Comparison of ENCODE assay signal across 8 mouse cellular contexts in genomic region chr5:73777282-73777921, GRCm38 (mm10).
DNase-seq lines count a peak whose midpoint lies in the region; ATAC-seq lines count a peak whose summit lies in the region.

No protein-coding gene starts in this region.

- H3K9ac ChIP-seq in intestine, embryonic 14.5 days (ENCODE audit: low read length), result no peak overlapping the region
- no peak overlapping the region for H3K9ac ChIP-seq in lung, embryonic 15.5 days

- peak; percentile 93 for ATAC-seq in intestine, embryonic 14.5 days (replicated peaks; ENCODE audit: low FRiP score, low TSS enrichment, low read depth)
- ATAC-seq in lung, embryonic 15.5 days (ENCODE audit: borderline replicate concordance, extremely low read depth, low FRiP score, low TSS enrichment), result peak; percentile 90
- ATAC-seq in cerebellum, adult (ENCODE audit: insufficient number of reproducible peaks, low FRiP score, low TSS enrichment), result no peak

- H3K4me3 ChIP-seq in intestine, embryonic 14.5 days (ENCODE audit: low read depth, low read length), result no peak overlapping the region
- H3K4me3 ChIP-seq in lung, embryonic 15.5 days, result no peak overlapping the region

- H3K27ac ChIP-seq in intestine, embryonic 14.5 days (ENCODE audit: low read depth), result peak overlapping the region; percentile 79
- 0 out of 2 replicates have a peak overlapping the region, but pooled peaks have one; percentile 31 for H3K27ac ChIP-seq in lung, embryonic 15.5 days

- H3K27me3 ChIP-seq in intestine, embryonic 14.5 days (replicated peaks; ENCODE audit: control insufficient read depth, insufficient read depth, low read length), result no peaks in the 10 kb centered on the region
- H3K27me3 ChIP-seq in lung, embryonic 15.5 days, result peaks cover 3% of the 10 kb centered on the region; the same call in 1 of the 2 replicates

- peaks cover 22% of the 10 kb centered on the region for H3K4me1 ChIP-seq in intestine, embryonic 14.5 days (replicated peaks; ENCODE audit: control insufficient read depth, insufficient read depth, low read length)
- peaks cover 34% of the 10 kb centered on the region for H3K4me1 ChIP-seq in lung, embryonic 15.5 days

- DNase-seq in urinary bladder, adult 18-20 months (ENCODE audit: low spot score in 2 of 2), result peak; percentile 5 to 71
- DNase-seq in urinary bladder, adult 2 months (ENCODE audit: low spot score), result no peak
- peak; percentile 70 for DNase-seq in intestine, embryonic 14.5 days (ENCODE audit: low spot score)
- no peak for DNase-seq in T-cell, adult 2 months (ENCODE audit: low spot score)
- DNase-seq in left cerebral cortex, adult 18-20 months (ENCODE audit: low spot score in 2 of 2), result no peak
- no peak for DNase-seq in thymus, postnatal 4 days

- no peaks in the 10 kb centered on the region for H3K36me3 ChIP-seq in intestine, embryonic 14.5 days (ENCODE audit: control insufficient read depth, insufficient read depth, low read length)
- H3K36me3 ChIP-seq in lung, embryonic 15.5 days, result no peaks in the 10 kb centered on the region

- H3K9me3 ChIP-seq in intestine, embryonic 14.5 days (ENCODE audit: control insufficient read depth, low read length), result peaks cover 7% of the 10 kb centered on the region
- H3K9me3 ChIP-seq in lung, embryonic 15.5 days, result no peaks in the 10 kb centered on the region

- peak overlapping the region; percentile 12; the same call in 1 of the 2 replicates for H3K4me2 ChIP-seq in intestine, embryonic 14.5 days (ENCODE audit: low read length)
- H3K4me2 ChIP-seq in lung, embryonic 15.5 days, result 0 out of 2 replicates have a peak overlapping the region, but pooled peaks have one; percentile 7

- 26% methylated on average over 9 of the region's 9 CpGs for WGBS in intestine, embryonic 14.5 days
- 54% methylated on average over 9 of the region's 9 CpGs for WGBS in lung, embryonic 15.5 days

Comparison
In these comparisons a context has a peak if more than half of its experiments do, and no peak if none do; other contexts are left out.
1. DNase-seq: peak in urinary bladder, adult 18-20 months (2 of 2) and intestine, embryonic 14.5 days (single experiment); none in urinary bladder, adult 2 months (single experiment), T-cell, adult 2 months (single experiment), left cerebral cortex, adult 18-20 months (0 of 2) and thymus, postnatal 4 days (single experiment).